Mouse (Mus musculus): ENCODE results near the gene Eme1.
"Not testable (repeated sequence)": the region's sequence is repeated elsewhere in the genome, so short reads cannot be mapped to it uniquely, and the experiment has no call there.

The Eme1 gene

GRCm38 (mm10) chr11:94653663-94654436 lies at the start of gene Eme1, which contains the start of gene Mrpl27:
Gene Eme1, minus strand, starts transcription at chr11:94653964.
Gene Mrpl27, plus strand, starts transcription at chr11:94653767.
- peak; percentile 87 to 91 for DNase-seq

GRCm38 (mm10) chr11:94702216-94702610 lies 48.4 kb upstream of the Eme1 start:
- peak; percentile 23 to 24 for DNase-seq

GRCm38 (mm10) chr11:94701401-94702215 lies 47.8 kb upstream of the Eme1 start:
- peak; percentile 20 to 40 for DNase-seq

GRCm38 (mm10) chr11:94699399-94699798 lies 45.6 kb upstream of the Eme1 start:
- no peak for DNase-seq

GRCm38 (mm10) chr11:94697703-94698464 lies 44.1 kb upstream of the Eme1 start:
- DNase-seq, result no peak

GRCm38 (mm10) chr11:94697140-94697539 lies 43.4 kb upstream of the Eme1 start:
- no peak for DNase-seq

GRCm38 (mm10) chr11:94695508-94695907 lies 41.7 kb upstream of the Eme1 start:
- no peak for DNase-seq

- DNase-seq, result not testable (repeated sequence)
Observed at GRCm38 (mm10) chr11:94692502-94692901, 38.7 kb upstream of the Eme1 start.

- no peak for DNase-seq
Observed at GRCm38 (mm10) chr11:94687178-94687577, 33.4 kb upstream of the Eme1 start.

GRCm38 (mm10) chr11:94682427-94682826 lies 28.7 kb upstream of the Eme1 start:
- peak in 1 of 2 experiments; percentile 32 for DNase-seq

GRCm38 (mm10) chr11:94681640-94682039 lies 27.9 kb upstream of the Eme1 start:
- DNase-seq, result no peak

GRCm38 (mm10) chr11:94680639-94681038 lies 26.9 kb upstream of the Eme1 start:
- peak in 1 of 2 experiments; percentile 65 for DNase-seq

GRCm38 (mm10) chr11:94677607-94678145 lies 23.9 kb upstream of the Eme1 start:
- no peak for DNase-seq

GRCm38 (mm10) chr11:94676754-94677606 lies 23.2 kb upstream of the Eme1 start, which contains the start of gene Xylt2:
Gene Xylt2, minus strand, starts transcription at chr11:94677515.
- DNase-seq, result peak; percentile 92 to 94

GRCm38 (mm10) chr11:94676308-94676707 lies 22.5 kb upstream of the Eme1 start:
- no peak for DNase-seq

GRCm38 (mm10) chr11:94675446-94675845 lies 21.7 kb upstream of the Eme1 start:
- DNase-seq, result peak; percentile 38 to 57

- DNase-seq, result no peak
Observed at GRCm38 (mm10) chr11:94674984-94675383, 21.2 kb upstream of the Eme1 start.

- DNase-seq, result no peak
Observed at GRCm38 (mm10) chr11:94665281-94665680, 11.5 kb upstream of the Eme1 start.

- no peak for DNase-seq
Observed at GRCm38 (mm10) chr11:94661344-94661743, 7.6 kb upstream of the Eme1 start.

- no peak for DNase-seq
Observed at GRCm38 (mm10) chr11:94652973-94653372, 791 bp downstream of the Eme1 start.

GRCm38 (mm10) chr11:94651241-94651640 lies 2.5 kb downstream of the Eme1 start:
- DNase-seq, result not testable (repeated sequence)

GRCm38 (mm10) chr11:94646457-94646856 lies 7.3 kb downstream of the Eme1 start:
- DNase-seq, result no peak

Data from cerebellum, postnatal 14 days (tissue).